Mouse (Mus musculus) layer of hippocampus, adult 8-10 months (tissue): ENCODE measurements around the gene Hbs1l. TPM values are rescaled to one million over a fixed set of nuclear protein-coding genes. Genes with fewer than 3 reads are reported as not detected.
A peak's percentile ranks its signal among the peaks of the same experiment; 100 is the strongest.

Source experiments
- DNase-seq, 2 experiments: peaks; one replicate each; pipeline ENCODE4 v3.0.0; 2022; ENCODE audit warnings: low spot score in 2 of 2
- total RNA-seq, 4 experiments: library from RNA; stranded (reverse); gene quantifications; 2 replicates each; pipeline ENCODE4 v1.2.4; 2022

Hbs1l gene
- total RNA-seq, 4 experiments from 2014 or later: 53.7 to 72.2 (median 64.1) TPM

DNA sequence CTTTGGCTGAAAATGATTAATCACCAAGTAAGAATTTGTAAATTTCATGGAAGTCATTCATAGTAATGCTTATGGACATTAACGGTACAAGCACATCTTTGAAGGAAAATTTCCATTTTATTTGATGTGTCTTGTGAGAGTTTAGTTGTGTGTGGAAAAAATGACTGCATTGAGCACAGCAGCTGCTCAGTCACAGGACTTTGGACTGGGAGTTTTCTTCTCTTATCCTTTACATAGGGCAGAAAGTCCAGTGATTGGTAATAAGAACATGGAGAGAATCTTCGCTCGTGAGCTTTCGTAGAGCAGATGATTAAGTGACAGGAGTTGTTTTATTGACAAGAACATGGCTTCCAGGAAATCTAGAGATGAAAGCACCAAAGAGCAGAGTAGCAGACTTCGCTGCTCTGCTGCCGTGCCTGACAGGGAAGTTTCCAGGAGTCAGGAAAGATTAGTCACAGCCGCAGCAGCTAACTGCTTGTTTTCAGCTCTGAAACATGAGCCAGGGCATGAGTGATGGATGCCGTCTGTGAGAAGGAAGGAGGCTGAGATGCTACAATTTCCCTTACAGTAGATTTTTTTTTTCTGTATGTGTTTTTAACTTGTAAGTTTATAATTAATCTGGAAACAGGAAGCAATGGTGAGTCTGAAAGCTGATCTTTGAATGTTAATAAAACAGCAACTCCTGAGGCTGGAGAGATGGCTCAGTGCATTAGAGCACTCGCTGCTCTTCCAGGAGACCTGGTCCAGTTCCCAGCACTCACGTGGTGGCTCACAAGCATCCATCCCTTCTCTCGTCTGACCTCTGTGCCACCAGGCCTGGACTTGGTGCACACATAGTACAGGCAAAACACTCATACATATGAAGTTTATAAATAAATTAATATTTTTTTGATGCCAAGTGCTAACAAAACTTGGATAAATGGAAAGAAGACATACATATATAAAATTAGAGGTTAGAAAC lies 9.2 kb downstream of the Hbs1l start:
- DNase-seq: no peak

DNA sequence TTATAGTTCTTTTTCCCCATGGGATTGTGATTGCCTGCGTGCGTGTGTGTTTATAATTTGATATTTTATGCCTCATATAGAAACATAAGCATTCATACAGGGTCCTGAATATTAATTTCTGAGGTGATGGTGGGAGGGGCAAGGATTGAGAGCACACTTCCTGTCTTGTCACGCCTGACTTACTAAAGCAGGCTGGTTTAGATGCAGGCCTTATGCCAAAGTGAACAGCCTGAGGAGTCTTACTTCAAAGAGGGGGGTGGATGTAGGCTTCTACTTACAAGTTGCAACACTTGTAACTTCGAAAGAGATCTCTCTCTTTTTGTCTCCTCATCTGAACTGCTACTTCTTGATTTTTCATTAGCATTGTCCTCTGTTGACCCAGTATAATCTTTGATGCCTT lies 18.0 kb downstream of the Hbs1l start:
- no peak for DNase-seq

DNA sequence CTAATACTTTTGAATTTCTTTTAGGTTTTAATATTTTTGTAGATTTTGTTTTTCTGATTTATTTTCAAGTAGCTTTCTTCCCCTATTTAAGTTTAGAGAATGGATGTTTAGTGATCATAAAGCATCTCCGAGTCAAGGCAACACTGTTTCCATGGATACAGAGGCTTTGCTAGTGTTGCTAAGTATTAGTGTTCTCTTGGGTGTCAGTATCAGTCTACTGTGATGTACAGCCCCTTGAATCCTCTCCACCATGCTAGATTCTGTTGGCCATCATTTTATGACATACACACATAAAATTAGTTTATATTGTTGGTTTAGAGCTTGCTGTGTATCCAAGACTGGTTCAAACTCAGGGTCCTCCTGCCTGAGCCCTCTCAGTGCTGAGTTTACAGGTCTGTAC lies 20.3 kb downstream of the Hbs1l start:
- no peak for DNase-seq

- DNase-seq: no peak
These were observed 22.5 kb downstream of the Hbs1l start for GRCm38 (mm10) chr10:21318250-21318649.

- no peak for DNase-seq
These were observed 23.2 kb downstream of the Hbs1l start for GRCm38 (mm10) chr10:21318996-21319395.

DNA sequence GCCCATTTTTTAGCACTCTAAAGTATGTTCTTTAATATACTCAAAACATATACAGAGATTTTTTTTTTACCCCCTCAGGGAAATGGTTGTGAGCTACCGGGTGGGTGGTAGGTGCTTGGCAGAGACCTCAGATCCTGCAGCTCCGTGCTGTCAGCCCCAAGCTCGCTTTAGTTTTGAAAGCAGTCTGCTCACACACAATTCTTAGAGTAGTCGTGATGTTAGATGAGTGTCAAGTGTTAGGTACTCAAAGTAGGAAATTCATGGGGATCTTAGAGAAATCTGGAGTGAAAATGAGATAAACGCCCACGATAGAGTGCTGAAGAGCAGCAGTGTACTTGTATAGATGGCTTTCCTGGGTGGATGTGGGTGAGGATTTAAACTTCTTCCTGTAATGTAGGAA lies 24.8 kb downstream of the Hbs1l start:
- no peak for DNase-seq

GRCm38 (mm10) chr10:21326352-21326751 lies 30.6 kb downstream of the Hbs1l start:
- DNase-seq: no peak

GRCm38 (mm10) chr10:21327605-21328135 lies 31.9 kb downstream of the Hbs1l start:
- DNase-seq: no peak

GRCm38 (mm10) chr10:21334349-21335105 lies 38.7 kb downstream of the Hbs1l start:
- no peak for DNase-seq

GRCm38 (mm10) chr10:21335534-21335933 lies 39.8 kb downstream of the Hbs1l start:
- no peak for DNase-seq

GRCm38 (mm10) chr10:21337191-21337590 lies 41.4 kb downstream of the Hbs1l start:
- DNase-seq: no peak

DNA sequence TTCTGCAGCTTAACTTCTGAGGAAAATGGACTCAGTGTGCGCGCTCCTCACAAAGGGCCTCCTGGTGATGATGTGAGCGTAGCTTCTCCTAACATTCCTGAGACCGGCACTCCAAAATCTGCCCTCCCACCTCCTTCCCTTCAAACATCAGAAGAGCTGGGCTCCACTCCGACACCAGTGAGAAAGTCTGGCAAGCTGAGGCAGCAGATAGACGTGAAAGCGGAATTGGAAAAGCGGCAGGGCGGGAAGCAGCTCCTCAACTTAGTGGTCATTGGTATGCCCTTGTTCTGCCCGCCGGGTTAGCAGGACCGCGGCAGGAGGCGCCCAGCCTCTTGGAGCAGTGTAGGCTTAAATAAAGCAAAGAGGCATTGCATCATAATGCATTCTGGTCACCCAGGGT lies 45.9 kb downstream of the Hbs1l start:
- DNase-seq: no peak

GRCm38 (mm10) chr10:21342331-21343005 lies 46.7 kb downstream of the Hbs1l start:
- DNase-seq: no peak

GRCm38 (mm10) chr10:21347332-21347731 lies 51.6 kb downstream of the Hbs1l start:
- peak in 1 of 2 experiments; percentile 39 for DNase-seq

GRCm38 (mm10) chr10:21349449-21349848 lies 53.7 kb downstream of the Hbs1l start:
- DNase-seq: no peak

GRCm38 (mm10) chr10:21349946-21350345 lies 54.2 kb downstream of the Hbs1l start:
- no peak for DNase-seq

- DNase-seq: no peak
These were observed 55.0 kb downstream of the Hbs1l start for GRCm38 (mm10) chr10:21350531-21351515.

DNA sequence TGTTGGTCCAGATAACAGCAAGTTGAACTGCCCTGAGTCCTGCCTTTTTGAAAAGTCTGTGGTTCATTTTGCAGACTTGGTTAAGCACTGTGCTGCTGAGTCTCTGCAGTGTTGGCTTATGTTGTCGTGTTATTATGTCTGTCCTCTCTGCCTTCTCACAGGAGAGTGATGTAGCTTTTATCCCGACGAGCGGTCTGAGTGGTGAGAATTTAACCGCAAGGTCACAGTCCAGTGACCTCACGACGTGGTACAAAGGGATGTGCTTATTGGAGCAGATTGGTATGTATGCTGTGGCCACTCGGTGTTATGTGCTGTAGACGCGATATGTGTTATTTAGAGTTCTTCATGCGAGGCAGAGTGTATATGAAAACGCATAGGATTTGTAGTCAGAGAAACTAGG lies 56.0 kb downstream of the Hbs1l start:
- no peak for DNase-seq

GRCm38 (mm10) chr10:21353890-21354289 lies 58.1 kb downstream of the Hbs1l start:
- no peak for DNase-seq

- DNase-seq: no peak
These were observed 58.7 kb downstream of the Hbs1l start for GRCm38 (mm10) chr10:21354506-21354905.
